Mouse (Mus musculus) adrenal gland, postnatal 4 days (tissue): Measurements from ENCODE around the gene Tshz2. TPM values are rescaled to one million over a fixed set of nuclear protein-coding genes. Genes with fewer than 3 reads are reported as not detected.

ENCODE experiments used
- DNase-seq, 2 experiments: peaks; one replicate each; pipeline ENCODE4 v3.0.0; 2021 to 2022; ENCODE audit warnings: low spot score in 2 of 2, mixed read lengths in 2 of 2
- total RNA-seq, 2 experiments: library from RNA; stranded (reverse); gene quantifications; 2 replicates each; pipeline ENCODE4 v1.2.3; 2021

Gene Tshz2
- total RNA-seq, 2 experiments from 2014 or later: 68.4 to 69.6 TPM

DNA sequence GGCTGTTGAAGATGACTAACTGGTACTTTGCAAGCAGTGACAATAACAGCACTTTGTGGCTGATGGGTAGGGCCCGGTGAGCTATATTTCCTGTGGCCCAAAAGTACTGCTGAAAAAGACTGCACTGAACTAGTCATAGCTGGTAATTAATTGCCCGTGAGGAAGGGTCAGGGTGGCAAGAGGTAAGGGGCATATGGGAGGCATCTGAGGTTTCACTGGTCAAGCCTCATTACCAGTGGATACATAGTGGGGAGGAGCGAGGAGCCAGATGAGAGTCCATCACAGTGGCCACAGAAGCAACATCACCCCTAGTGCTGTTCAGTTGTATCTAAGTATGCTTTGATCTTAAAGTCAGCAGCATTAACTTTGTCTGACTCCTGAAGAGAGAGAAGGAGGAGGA is 2.7 kb upstream of the Tshz2 start:
- no peak for DNase-seq

GRCm38 (mm10) chr2:169633491-169634289 is 877 bp downstream of the Tshz2 start:
- DNase-seq: peak; percentile 19 to 37

- DNase-seq: no peak
Observed at GRCm38 (mm10) chr2:169634619-169635382, 2.0 kb downstream of the Tshz2 start.

GRCm38 (mm10) chr2:169635428-169635827 is 2.6 kb downstream of the Tshz2 start:
- DNase-seq: no peak

DNA sequence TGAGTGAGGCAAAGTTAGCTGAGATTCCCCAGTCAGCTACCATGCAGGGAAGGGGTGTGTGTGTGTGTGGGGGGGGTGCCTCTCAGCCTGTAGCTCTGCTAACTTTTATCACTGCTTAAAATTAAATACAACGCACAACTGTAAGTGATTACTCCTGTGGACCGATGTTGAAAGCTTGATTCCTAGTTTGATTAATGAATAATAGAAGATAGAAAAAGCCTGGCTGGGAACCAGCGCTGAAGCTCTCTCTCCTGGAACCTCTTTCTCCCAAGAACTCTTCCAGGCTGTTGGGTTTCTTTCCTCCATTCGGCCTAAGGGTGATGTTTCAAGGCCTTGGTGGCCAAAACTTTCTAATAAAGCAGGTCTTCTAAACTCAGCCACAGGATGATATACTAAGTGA is 3.6 kb downstream of the Tshz2 start:
- DNase-seq: no peak

DNA sequence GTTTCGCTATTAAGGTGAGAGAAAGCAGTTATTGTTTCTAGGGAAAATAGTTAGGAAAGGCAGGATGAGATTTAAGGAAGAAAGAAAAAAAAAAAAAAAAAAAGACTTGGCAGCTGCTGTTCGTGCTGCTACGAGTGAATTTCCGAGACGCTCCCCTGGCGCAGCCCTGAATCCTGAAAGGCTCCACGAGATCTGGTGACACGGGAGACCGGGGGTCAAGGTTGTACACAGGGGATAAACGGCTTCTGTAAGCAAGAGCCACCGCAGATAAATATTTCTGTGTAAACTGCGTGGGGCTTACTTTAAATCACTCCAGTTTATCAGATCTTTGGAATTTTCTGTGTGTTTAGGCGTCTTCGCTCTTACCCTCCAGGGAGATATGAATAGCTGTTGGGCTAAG is 8.7 kb downstream of the Tshz2 start:
- DNase-seq: no peak

GRCm38 (mm10) chr2:169642420-169642819 is 9.6 kb downstream of the Tshz2 start:
- DNase-seq: no peak

- DNase-seq: no peak
Observed at GRCm38 (mm10) chr2:169647091-169647490, 14.3 kb downstream of the Tshz2 start.

- DNase-seq: no peak
Observed at GRCm38 (mm10) chr2:169649262-169649885, 16.6 kb downstream of the Tshz2 start.

GRCm38 (mm10) chr2:169653282-169653681 is 20.5 kb downstream of the Tshz2 start:
- no peak for DNase-seq

DNA sequence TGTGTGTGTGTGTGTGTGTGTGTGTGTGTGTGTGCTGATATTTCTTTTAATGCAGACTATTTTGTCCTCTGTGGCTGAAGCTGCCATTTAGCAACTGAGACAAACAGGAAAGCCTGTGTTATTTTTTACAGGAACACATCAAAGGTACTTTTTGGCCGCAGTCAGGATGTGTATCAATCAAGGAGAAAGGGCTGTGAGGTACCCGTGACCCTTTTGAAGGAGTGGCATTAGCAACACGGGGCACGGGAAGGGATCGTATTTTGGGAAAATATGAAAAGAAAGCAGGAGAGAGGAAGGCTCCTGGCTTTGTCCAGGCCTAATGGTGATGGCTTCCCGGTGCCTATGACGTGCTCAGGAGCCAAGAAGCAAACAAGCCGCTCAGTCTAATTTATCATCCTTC is 31.0 kb downstream of the Tshz2 start:
- no peak for DNase-seq

GRCm38 (mm10) chr2:169671264-169671663 is 38.5 kb downstream of the Tshz2 start:
- no peak for DNase-seq

GRCm38 (mm10) chr2:169673786-169674185 is 41.0 kb downstream of the Tshz2 start:
- DNase-seq: no peak

DNA sequence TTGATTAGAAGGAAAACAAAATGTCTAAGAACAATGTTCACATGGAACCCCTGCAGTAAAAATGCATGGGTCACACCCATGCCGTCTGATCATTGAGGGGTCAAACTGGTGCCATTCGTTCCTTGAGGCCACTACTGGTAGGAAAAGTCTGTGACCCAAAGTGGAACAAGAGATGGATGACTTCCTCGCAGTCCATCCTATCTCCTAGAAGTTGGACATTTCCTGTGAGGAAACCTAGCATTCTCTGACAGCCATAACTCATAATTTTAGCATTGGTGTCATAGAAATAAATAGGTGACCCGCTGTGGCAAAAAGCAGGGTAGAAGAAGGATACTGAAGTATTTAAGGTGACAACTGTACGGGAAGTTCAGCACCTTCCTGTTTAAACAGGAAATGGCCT is 41.4 kb downstream of the Tshz2 start:
- no peak for DNase-seq

GRCm38 (mm10) chr2:169679264-169679663 is 46.5 kb downstream of the Tshz2 start:
- DNase-seq: no peak

- DNase-seq: no peak
Observed at GRCm38 (mm10) chr2:169679951-169680350, 47.1 kb downstream of the Tshz2 start.

- no peak for DNase-seq
Observed at GRCm38 (mm10) chr2:169685260-169685659, 52.4 kb downstream of the Tshz2 start.

DNA sequence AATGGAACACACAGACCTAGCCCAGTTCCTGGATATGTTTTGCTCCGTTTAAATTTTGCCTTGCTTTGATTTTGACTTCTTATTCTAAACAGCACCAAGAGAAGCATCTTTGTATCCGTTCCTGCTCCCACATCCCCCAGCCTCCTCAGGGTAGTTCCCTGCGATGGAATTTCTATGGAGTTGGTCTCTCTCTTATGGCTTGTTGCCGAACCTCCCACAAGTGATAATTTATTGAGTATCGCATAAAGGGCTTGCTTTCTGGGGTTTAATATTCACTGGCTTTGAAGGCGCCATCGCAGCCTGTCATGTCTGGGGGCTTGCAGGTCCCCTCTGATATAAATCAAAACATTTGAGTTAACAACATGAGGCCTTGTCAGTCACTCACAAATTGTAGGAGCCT is 52.9 kb downstream of the Tshz2 start:
- DNase-seq: no peak

DNA sequence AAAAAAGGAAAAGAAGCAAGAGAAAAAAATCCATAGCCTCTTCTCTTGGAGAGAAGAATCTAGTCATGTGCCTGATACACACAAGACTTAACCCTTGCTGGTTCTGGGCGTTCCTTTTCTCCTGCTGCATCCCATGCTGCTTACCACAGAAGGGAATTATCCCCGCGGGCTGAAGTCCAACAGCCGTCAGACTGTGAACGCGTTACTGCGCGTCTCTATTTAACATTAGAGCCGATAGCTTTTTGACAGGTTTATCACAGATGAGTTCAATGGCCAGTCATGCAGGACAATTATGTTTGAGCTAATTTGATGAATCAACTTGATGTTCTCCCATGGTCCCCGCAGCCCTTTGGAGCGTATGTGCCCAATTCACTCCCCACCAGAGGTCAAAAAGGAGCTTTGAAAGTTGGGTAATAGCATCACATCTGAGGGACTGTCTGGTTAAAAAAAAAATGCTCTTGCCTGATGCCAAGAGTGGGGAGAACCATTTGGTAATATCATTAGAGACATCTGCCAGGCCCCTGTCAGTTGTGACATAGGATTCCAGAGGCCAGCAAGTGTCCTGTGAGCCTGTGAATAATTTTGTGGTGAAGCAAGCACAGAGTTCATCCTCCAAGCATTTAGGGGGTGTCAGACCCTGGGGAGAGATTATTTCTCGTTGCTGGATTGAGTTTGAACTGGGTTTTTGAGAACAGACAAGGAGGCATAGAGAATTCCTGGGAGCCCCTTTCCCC is 54.1 kb downstream of the Tshz2 start:
- no peak for DNase-seq

DNA sequence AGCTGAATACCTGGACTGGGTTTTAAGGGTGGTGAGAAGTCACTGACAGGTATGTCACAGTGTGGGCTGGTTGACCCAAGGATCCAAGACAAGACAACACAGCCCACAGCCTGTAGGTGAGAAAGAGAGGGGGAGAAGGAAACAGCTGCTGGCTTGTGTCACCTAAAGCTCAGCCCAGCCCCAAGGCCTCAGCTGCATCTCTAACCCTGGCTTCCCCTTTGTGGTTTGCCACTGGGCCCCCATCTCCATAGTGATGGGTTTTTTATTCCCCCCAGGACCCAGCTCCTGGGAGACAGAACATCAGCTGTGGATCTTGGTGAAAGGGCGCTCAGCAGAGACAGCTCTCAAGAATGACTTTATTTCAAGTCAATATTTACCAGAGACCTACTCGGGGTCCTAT is 57.2 kb downstream of the Tshz2 start:
- DNase-seq: no peak

DNA sequence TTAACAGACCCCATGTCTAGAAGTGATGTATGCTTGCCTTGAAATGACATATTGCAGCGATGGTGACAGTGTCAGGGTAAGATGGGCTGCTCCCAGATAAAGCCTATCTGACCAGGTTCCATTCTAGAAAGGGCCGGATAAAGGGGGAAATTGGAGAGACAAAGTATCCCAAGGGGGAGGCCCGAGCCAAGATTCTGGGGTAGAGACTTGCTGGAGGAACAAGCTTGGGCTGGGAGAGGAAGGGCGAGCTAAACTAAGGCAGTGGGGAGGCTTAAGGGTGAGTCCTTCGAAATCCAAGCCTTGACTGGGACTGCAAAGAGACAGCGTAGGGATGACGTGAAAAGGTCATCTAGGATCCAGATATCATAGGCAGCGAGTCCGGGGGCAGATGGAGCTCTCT is 61.7 kb downstream of the Tshz2 start:
- no peak for DNase-seq
